Mouse (Mus musculus) gastrocnemius, postnatal 14 days (tissue): ENCODE measurements around the gene Nfasc. TPM values are rescaled to one million over a fixed set of nuclear protein-coding genes. Genes with fewer than 3 reads are reported as not detected.
A peak's percentile ranks its signal among the peaks of the same experiment; 100 is the strongest.

Source experiments
- DNase-seq: peaks from one replicate; pipeline ENCODE4 v3.0.0; 2021; ENCODE audit warnings: mixed read lengths
- intact Hi-C: fragments of 180-260 bp; cut with DNase I; formaldehyde crosslinking; loops from one replicate; pipeline ENCODE4 v1.15.1; 2025; ENCODE audit warnings: low total_unique reads
- total RNA-seq, 2 experiments: library from RNA; stranded (reverse); gene quantifications; 2 replicates each; pipeline ENCODE4 v1.2.3; 2021

Nfasc gene
- total RNA-seq, 2 experiments from 2014 or later = 0.64 to 2.4 TPM

GRCm38 (mm10) chr1:132655611-132656010 is 86.0 kb downstream of the Nfasc start:
- intact Hi-C loops = no loop called here

DNA sequence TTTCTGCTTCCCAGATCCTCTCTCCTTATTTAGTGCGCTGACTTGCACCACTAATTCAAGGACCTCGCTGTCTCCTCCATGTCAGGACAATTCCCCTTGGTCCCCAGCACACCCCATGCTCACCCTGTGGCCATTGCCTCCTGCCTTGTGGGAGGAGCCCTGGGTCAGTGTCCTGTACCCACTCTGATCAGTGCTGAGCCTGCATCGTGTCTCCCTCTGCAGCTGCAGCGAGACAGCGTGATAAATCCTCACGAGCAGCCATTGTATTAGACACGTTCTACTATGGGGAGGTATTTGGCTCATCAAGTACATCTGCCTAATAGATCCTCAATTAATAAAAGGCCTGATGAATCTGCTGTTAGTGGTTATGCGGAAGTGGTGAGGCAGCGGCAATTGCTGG is 86.8 kb downstream of the Nfasc start:
- no peak for DNase-seq
- intact Hi-C loops = no loop called here

More at GRCm38 (mm10) chr1:132655611-132656010, 86.0 kb downstream of the Nfasc start:
- no peak for DNase-seq

- no peak for DNase-seq
- intact Hi-C loops = no loop called here
These were observed 87.6 kb downstream of the Nfasc start for GRCm38 (mm10) chr1:132653841-132654457.

DNA sequence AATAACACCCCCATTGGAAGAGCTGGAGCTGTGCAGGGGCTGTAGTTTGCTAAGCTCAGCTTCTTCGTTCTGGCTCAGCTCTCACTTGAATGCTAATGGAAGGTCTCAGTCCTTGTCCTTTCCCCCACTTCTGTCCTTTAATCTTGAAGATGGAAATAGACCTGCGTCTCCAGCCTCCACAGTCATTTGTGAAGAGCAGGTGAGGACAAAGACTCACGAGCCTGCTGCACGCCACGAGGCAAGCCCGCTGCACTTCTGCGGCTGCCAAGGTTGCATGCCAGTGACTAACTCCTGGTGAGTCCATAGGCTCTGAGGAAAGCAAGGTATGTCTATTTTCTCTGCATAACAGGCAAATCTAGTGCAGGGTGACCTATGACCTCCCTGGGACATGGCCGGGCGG is 88.4 kb downstream of the Nfasc start:
- intact Hi-C loops = no loop called here
- DNase-seq = no peak

- no peak for DNase-seq
- intact Hi-C loops = no loop called here
These were observed 90.9 kb downstream of the Nfasc start for GRCm38 (mm10) chr1:132650680-132651079.

DNA sequence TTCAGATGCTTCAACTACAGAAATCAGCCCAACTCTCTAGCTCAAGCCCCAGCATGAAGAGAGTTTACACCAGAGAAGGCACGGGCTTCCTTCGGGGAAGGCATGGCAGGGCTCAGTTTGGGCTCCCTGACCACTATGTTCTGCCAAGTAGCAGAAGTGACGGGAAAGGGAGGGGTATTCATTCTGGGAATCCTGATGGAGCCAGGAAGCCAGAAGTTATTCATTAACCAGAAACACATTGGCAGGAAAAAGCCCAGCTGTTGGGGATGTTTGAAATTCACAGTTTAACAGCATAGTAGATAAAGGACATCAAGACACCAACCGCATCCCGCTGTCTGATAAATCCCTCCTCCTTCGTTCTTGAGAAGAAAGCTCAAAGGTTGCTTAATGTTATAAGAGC is 93.6 kb downstream of the Nfasc start:
- intact Hi-C loops = no loop called here
- no peak for DNase-seq

GRCm38 (mm10) chr1:132641049-132641795 is 100.4 kb downstream of the Nfasc start:
- intact Hi-C loops = no loop called here
- DNase-seq = no peak

DNA sequence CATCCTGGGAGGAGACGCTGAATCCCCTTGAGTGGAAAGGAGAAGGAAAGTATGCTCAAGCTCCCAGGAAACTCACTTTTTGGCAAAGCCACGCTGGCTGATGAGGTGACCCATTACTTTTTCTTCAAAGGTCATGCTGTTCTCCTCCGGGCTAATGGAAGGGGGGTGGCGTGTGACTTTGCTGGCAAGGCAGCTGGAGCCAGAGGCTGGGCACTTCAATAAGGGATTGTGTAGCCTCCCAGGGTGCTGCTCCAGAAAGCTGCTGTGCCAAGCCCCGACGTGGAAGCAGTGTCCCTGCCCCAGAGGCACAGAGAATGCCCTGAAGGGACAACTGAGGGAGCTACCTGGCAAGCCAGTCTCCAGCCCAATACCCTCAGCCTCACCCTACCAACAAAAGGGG is 101.3 kb downstream of the Nfasc start:
- no peak for DNase-seq
- intact Hi-C loops = no loop called here

GRCm38 (mm10) chr1:132637346-132637745 is 104.3 kb downstream of the Nfasc start:
- no peak for DNase-seq
- intact Hi-C loops = no loop called here

DNA sequence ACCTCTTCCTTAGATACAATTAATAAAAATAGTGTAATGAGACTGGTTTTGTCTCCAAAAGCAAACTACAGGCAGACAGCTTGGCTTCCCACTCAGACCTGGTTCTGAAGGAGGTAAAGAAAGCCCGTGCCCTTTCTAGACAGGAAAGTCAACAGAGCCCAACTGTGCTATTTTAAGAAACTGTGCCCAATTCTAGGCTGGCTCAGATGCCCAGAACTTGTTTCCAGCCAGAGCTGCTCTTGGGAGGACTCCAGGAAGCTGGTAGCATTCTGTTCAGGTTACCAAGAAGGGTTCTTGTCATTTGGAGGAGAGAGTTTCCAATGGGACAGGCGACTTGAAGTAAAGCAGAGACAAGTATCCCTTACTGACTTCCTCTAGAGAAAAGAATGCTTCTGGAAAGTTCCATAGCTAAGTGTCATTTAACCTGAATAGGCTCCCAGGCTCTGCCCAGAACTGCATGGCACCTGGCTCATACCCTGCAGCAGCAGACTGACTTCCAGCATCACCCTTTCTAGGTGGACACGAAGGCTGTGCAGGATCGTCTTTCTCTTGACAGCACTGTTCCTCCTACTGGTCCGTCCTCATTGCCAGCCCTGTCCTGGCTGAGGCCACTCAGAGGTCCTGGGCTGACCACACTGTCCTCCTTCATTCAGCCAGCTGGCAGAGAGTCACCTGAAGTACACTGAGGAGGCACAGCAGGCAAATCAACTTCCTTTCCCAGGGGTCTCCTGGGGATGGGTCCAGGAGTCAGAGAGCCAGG is 111.8 kb downstream of the Nfasc start:
- intact Hi-C loops = no loop called here
- peak; percentile 43 for DNase-seq

DNA sequence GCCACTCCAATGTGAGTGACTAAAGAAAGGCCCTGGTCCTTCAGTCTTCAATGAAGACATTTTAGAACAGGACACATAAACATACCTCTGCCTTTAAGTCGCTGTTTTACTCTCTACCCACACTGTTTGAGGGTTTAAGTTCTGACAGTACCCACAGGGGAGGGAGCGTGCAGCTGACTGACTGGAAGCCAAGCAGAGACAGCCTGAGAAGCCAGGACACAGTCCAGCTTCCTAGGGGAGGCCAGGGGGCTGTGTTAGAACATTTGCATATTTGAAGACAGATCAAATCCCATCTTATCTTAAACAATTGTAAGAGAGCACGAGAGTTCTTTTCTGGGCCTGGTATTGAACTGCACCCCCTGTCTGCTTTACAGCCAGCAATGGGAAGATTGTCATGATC is 113.0 kb downstream of the Nfasc start:
- intact Hi-C loops = no loop called here
- DNase-seq = no peak

DNA sequence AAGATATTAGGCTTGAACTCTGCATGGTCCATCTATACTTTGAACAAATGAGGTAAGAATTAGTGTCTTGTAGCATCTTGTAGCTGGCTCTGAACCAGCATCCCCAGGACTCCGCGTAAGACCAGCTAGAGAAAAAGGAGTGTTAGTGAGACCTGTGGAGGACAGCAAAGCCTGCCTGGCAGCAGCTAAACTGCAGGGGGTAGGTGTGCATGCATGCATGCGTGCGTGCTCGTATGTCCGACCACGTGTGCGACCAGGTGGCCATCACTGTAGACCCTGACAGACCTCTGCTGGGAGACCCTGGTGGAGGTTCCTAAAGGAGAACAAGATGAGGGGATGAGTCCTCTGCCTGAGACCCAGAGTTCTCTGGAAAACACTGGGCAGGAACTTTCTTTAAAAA is 113.4 kb downstream of the Nfasc start:
- intact Hi-C loops = no loop called here
- no peak for DNase-seq

- intact Hi-C loops = no loop called here
- no peak for DNase-seq
These were observed 115.4 kb downstream of the Nfasc start for GRCm38 (mm10) chr1:132626125-132626756.

- intact Hi-C loops = no loop called here
- DNase-seq = no peak
These were observed 116.6 kb downstream of the Nfasc start for GRCm38 (mm10) chr1:132625034-132625433.

DNA sequence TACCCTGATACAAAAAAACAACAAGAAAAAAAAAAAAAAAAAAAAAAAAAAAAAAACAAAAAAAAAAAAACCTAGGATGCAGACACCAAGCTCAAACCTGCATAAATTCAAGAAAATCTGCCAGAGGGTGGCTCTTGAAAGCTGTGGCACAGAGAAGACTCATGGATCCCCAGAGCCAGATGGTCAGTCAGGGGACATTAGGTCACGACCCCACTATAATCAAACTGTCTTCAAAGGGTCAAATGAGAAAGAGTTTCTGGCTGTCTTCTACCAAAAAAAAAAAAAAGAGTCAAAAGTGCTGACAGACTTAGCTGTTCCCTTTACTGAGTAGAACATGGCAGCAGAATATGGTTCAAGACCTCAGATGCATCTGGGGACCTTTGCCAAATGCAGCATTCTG is 117.1 kb downstream of the Nfasc start:
- DNase-seq = no peak
- intact Hi-C loops = loop anchor here (5.0 kb wide), 1 partner anchor 662 kb away; the partner anchor contains the start of gene Slc45a3

DNA sequence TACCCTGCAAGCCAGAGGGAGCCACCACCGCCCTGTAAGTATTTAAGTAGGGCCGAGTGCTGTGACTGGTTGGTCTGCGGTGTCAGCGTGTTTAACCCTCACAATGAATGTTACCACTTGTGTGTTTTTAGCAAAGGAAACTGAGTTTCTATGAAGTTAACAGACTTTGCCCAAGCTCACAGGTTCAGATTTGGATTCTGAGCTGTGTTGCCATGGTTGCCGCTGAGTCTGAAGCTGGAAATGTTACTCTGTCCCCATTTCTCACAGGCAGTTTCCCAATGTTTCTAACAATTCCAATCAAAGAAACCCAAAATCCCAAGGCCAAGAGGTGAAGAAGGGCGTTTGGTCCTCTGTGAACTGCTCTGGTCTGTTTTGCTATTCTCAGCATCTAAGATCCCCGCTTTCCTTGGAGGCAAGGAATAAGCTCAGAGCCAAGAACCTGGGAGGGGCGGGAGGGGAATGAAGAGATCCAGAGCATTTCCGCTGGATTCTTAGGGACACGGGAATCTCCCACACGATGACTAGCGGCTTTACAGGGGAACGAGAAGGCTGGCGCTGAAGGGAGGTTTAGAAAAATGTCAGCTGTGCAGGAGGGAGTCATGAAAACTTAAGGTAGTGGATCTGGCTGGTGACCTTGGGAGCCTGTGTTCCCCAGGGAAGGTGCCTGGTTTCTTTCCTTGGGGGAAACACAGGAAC is 117.8 kb downstream of the Nfasc start:
- DNase-seq = no peak
- intact Hi-C loops = loop anchor here (5.0 kb wide), 1 partner anchor 661 kb away; the partner anchor contains the start of gene Slc45a3

DNA sequence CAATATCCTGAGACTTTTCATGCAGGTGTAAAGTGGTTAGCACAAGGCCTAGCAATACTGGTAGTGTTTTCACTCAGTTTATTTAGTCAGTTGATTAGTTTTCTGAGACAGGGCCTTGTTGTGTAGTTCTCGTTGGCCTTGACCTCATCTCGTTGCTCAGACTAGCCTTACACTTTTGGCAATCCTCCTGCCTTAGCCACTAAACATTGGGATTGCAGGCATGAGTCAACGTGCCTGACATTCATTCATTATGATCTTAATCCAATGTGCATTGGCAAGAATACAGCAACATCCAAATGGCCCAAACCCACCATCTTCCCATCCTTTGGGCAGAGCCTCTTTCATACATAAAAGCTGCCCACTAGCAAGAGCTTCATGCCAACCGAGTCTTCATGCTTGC is 129.5 kb downstream of the Nfasc start:
- intact Hi-C loops = no loop called here
- DNase-seq = no peak

DNA sequence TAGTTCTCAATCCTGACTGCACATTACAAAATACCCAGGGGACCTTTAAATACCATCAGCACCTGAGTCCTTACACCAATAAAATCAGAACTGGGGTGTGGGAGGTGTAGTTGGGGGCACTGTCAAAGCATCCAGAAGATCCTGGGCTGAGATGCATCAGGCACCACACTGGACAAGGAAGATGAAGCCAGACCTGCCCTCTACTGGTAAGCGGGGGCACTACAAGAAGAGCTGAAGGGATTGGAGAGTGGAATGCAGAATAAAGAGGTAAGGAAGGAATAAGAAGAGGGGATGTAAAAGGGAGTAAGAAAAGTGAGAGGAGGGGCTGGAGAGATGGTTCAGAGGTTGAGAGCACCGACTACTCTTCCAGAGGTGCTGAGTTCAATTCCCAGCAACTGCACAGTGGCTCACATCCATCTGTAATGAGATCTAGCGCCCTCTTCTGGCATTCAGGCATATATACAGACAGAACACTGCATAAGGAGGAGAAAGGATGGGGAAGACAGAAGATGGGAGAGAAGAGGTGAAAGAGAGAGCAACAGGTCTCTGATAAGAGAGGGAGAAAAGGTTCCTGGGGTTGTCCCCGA is 132.5 kb downstream of the Nfasc start:
- DNase-seq = peak; percentile 38
- intact Hi-C loops = no loop called here

DNA sequence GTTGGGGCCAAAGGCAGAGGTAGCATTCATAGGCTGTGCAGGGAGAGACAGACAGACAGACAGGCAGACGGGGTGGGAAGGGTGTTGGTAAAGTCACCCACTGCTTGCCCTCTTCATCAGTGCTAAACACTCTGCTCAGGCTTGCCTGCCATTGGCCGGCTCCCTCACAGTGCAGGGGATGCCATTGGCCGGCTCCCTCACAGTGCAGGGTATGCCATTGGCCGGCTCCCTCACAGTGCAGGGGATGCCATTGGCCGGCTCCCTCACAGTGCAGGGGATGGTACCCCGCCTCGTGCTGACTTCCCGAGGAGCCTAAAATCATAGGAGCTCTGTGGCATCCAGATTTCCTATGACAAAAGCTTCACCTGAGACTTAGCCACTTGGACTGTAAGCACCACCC is 139.4 kb downstream of the Nfasc start:
- intact Hi-C loops = no loop called here
- DNase-seq = no peak
